Mouse (Mus musculus) retina, postnatal 7 days (tissue): ENCODE data around the gene Vmn1r70.

ENCODE experiments used
- DNase-seq: peaks from one replicate; pipeline ENCODE4 v3.0.0-alpha.2; 2012; ENCODE audit warnings: low read depth, low spot score

Gene Vmn1r70

DNA sequence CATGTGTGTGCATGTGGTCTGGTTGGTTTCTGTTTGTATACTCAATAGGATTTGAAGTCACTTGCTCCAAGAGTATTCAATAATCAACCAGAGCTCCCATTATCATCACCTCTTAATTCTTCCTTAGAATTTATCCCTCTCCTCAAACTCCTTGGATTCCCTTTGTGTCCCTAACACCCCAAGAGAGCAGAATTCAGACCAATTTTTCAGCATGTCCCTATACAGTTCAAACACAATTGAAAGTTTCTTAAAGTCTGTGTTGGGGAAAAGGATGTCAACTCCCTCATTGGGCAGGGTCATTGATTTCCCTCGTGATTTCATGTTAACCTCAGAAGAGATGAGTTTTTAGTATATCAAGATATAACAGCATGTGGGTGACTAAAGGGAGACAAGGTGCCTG, at the start of gene Vmn1r70:
TSS of gene Vmn1r70 (plus strand) at position 301 of the 400 bp plus-strand sequence.
- DNase-seq: no peak

DNA sequence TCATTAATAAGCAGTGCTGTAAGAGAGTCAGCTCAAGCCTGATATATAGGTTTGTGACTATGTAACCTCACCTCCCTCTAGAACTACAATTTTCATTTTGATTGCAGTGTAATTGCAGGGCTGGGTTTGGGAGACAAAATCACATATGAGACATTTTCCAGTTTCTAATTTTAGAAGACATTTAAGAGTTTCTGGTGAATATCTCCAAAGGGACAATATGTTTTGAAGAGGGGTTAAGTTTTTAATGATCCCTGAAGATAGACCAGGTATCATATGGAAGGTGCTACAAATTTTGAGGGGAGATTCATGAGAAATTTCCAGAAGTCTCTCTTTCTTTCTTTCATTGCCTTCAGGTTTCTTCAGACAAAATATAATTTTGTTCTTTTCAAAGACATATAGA, 17.8 kb upstream of the Vmn1r70 start, which contains the start of gene Vmn1r69:
TSS of gene Vmn1r69 (minus strand) at position 101 of the 400 bp plus-strand sequence.
- DNase-seq: no peak
